8 mouse cellular contexts compared by ENCODE assay signal in genomic region chr10:42277476-42278306, GRCm38 (mm10). TPM values are rescaled to one million over a fixed set of nuclear protein-coding genes. Genes with fewer than 3 reads are reported as not detected.
DNase-seq lines count a peak whose midpoint lies in the region; ATAC-seq lines count a peak whose summit lies in the region.

No protein-coding gene starts in this region.

- peak overlapping the region; percentile 94 for H3K27ac ChIP-seq in heart, embryonic 10.5 days
- peak overlapping the region; percentile 98 for H3K27ac ChIP-seq in kidney, embryonic 15.5 days

- under 1% methylated on average over 78 of the region's 78 CpGs for WGBS in heart, embryonic 10.5 days
- WGBS in kidney, embryonic 15.5 days = under 1% methylated on average over 78 of the region's 78 CpGs

- H3K27me3 ChIP-seq in heart, embryonic 10.5 days (ENCODE audit: insufficient read depth, poor library complexity, severe bottlenecking) = peaks cover 7% of the 10 kb centered on the region
- H3K27me3 ChIP-seq in kidney, embryonic 15.5 days = no peaks in the 10 kb centered on the region

- peak overlapping the region; percentile 79 for H3K9ac ChIP-seq in kidney, embryonic 15.5 days

- peaks cover 35% of the 10 kb centered on the region for H3K4me1 ChIP-seq in heart, embryonic 10.5 days
- peaks cover 29% of the 10 kb centered on the region for H3K4me1 ChIP-seq in kidney, embryonic 15.5 days

- ATAC-seq in erythroblast, adult 5-6 weeks (replicated peaks; ENCODE audit: low FRiP score, poor library complexity, severe bottlenecking) = peak; percentile 72
- ATAC-seq in kidney, embryonic 15.5 days (replicated peaks; ENCODE audit: low FRiP score) = peak; percentile 92
- peak; percentile 74 for ATAC-seq in monocyte, adult 5-6 weeks (replicated peaks; ENCODE audit: insufficient number of reproducible peaks, low FRiP score, low TSS enrichment, poor library complexity, severe bottlenecking)

- peak; percentile 97 to 98 for DNase-seq in B cell, adult 2 months
- peak; percentile 100 for DNase-seq in brain, adult 2 months (ENCODE audit: low read depth, low spot score)
- DNase-seq in heart, embryonic 10.5 days (ENCODE audit: low spot score) = peak; percentile 99
- peak; percentile 97 for DNase-seq in liver
- peak; percentile 97 for DNase-seq in spleen, postnatal 4 days (ENCODE audit: low spot score in 2 of 2)

- peak overlapping the region; percentile 90 for H3K4me3 ChIP-seq in heart, embryonic 10.5 days
- peak overlapping the region; percentile 83 for H3K4me3 ChIP-seq in kidney, embryonic 15.5 days (replicated peaks)

- peak overlapping the region; percentile 93 for H3K4me2 ChIP-seq in kidney, embryonic 15.5 days

- H3K9me3 ChIP-seq in heart, embryonic 10.5 days = no peaks in the 10 kb centered on the region
- no peaks in the 10 kb centered on the region for H3K9me3 ChIP-seq in kidney, embryonic 15.5 days (replicated peaks)

- no peaks in the 10 kb centered on the region for H3K36me3 ChIP-seq in heart, embryonic 10.5 days
- H3K36me3 ChIP-seq in kidney, embryonic 15.5 days = peaks cover 5% of the 10 kb centered on the region; the same call in 1 of the 2 replicates

RNA-seq across cellular contexts. Expression of gene Foxo3, which starts 1.1 kb away (rescaled TPM):
- total RNA-seq in erythroblast, adult 5-6 weeks (2015; ENCODE audit: low replicate concordance) = 160 and 187 TPM in 2 replicates
- 378 and 459 TPM in 2 replicates for total RNA-seq in erythroblast, adult 5-6 weeks (2017; ENCODE audit: low replicate concordance)
- polyA plus RNA-seq in heart, embryonic 10.5 days (2016; fragmentation: Nextera tagmentation; extraction: Ambion mirVana) = 3.4 and 4.3 TPM in 2 replicates
- 6.1 and 7.0 TPM in 2 replicates for polyA plus RNA-seq in kidney, embryonic 15.5 days (2015; fragmentation: Nextera tagmentation; extraction: Ambion mirVana)
- total RNA-seq in monocyte, adult 5-6 weeks (2017) = 39.6 to 56.4 TPM (median 43.8 TPM) in 3 replicates

Comparison
In these comparisons a context has a peak if more than half of its experiments do, and no peak if none do; other contexts are left out.
1. Peak in every context shown above with its lines: DNase-seq, ATAC-seq, H3K4me3 ChIP-seq and H3K27ac ChIP-seq.